Mouse (Mus musculus) kidney, postnatal 0 days (tissue): ENCODE data around the gene Mei4. TPM values are rescaled to one million over a fixed set of nuclear protein-coding genes. Genes with fewer than 3 reads are reported as not detected.

Source experiments
- ATAC-seq: fragments of 200-750 bp; cut with Nextera tagmentation; replicated peaks from 2 replicates; pipeline ENCODE4 v1.8.0; 2017; ENCODE audit warnings: low read depth, moderate number of reproducible peaks, moderate TSS enrichment, moderate library complexity; ENCODE audit not compliant: low FRiP score
- DNase-seq: peaks from one replicate; pipeline ENCODE4 v3.0.0-alpha.2; 2016; ENCODE audit warnings: low spot score
- H3K27ac ChIP-seq: fragments of 300-500 bp; sonication (generic); 2 replicates; pipeline ENCODE4 v1.5.1; 2014; ENCODE audit warnings: mild to moderate bottlenecking
- H3K27me3 ChIP-seq: fragments of 300-500 bp; sonication (generic); 2 replicates; pipeline ENCODE4 v1.6.1; 2014; ENCODE audit warnings: low read length, mixed read lengths; ENCODE audit not compliant: insufficient read depth
- H3K36me3 ChIP-seq: fragments of 300-500 bp; sonication (generic); 2 replicates; pipeline ENCODE4 v1.6.1; 2014; ENCODE audit warnings: low read length, mixed read lengths; ENCODE audit not compliant: insufficient read depth
- H3K4me1 ChIP-seq: fragments of 300-500 bp; sonication (generic); replicated peaks from 2 replicates; pipeline ENCODE4 v1.6.1; 2014; ENCODE audit warnings: antibody characterized with exemption, low read length, mixed read lengths; ENCODE audit not compliant: insufficient read depth
- H3K4me2 ChIP-seq: fragments of 300-500 bp; sonication (generic); 2 replicates; pipeline ENCODE4 v1.6.1; 2014; ENCODE audit warnings: mild to moderate bottlenecking, low read length, moderate library complexity, mixed read lengths
- H3K4me3 ChIP-seq: fragments of 300-500 bp; sonication (generic); replicated peaks from 2 replicates; pipeline ENCODE4 v1.5.1; 2014; ENCODE audit warnings: low read depth, low read length
- H3K9ac ChIP-seq: fragments of 300-500 bp; sonication (generic); 2 replicates; pipeline ENCODE4 v1.6.1; 2014; ENCODE audit warnings: low read depth, low read length
- H3K9me3 ChIP-seq: fragments of 300-500 bp; sonication (generic); replicated peaks from 2 replicates; pipeline ENCODE4 v1.6.1; 2016; ENCODE audit warnings: low read length, inconsistent platforms, mixed read lengths
- CTCF ChIP-seq: IDR thresholded peaks from 2 replicates; pipeline ENCODE4 v1.5.1; 2016; ENCODE audit warnings: antibody characterized with exemption, low read depth, mild to moderate bottlenecking, moderate library complexity
- WGBS: fragments of 180-500 bp; shearing (Covaris S2); extraction: QIAGEN DNeasy Blood & Tissue Kit; methylation state at CpG from one replicate; pipeline ENCODE4 v1.1.7; 2014; 5-methylcytosine and 5-hydroxymethylcytosine counted together
- polyA plus RNA-seq: library from polyadenylated mRNA; unstranded; fragments of >200 nt; fragmentation: Nextera tagmentation; extraction: Ambion mirVana; gene quantifications from 2 replicates; pipeline ENCODE4 v1.2.1, GENCODE M21; 2015

Mei4 gene
- polyA plus RNA-seq, 1 experiment from 2014 or later, result 0.72 TPM

DNA sequence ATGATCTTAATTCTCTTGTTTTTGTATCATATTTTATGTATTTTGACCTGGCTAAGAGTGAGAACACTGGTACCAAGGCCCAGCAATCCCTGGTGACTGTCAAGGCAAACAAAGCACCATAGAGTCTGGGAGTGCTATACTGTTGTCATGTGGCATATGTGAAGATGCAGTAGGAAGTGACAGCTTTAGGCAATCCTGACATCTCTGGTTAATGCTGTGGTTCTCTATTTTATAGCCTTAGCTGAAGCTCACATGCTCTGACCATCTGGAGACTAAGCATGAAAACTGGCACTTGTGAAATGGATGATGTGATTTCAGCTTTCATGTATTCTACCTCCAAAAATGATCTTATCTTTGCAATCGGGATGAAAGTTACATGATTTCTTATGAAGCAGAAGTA, 103.3 kb downstream of the Mei4 start:
- 96% methylated on average over 1 of the region's 1 CpGs for WGBS
- ATAC-seq, result no peak

GRCm38 (mm10) chr9:81968935-81969334, 105.5 kb downstream of the Mei4 start:
- Histone ChIP-seq H3K9ac (no peak overlapping the region), H3K36me3 (no peaks in the 10 kb centered on the region), H3K4me2 (no peak overlapping the region), H3K27me3 (no peaks in the 10 kb centered on the region), H3K9me3 (no peaks in the 10 kb centered on the region), H3K4me3 (no peak overlapping the region), H3K4me1 (no peaks in the 10 kb centered on the region), H3K27ac (no peak overlapping the region)
- TF ChIP-seq CTCF, result peak; percentile 46
- DNase-seq (no peak), ATAC-seq (no peak)
- 46% methylated on average over 2 of the region's 2 CpGs for WGBS

More for the DNA sequence above, 103.3 kb downstream of the Mei4 start:
- Histone ChIP-seq H3K4me3 (no peak overlapping the region), H3K9ac (no peak overlapping the region), H3K36me3 (no peaks in the 10 kb centered on the region), H3K4me1 (no peaks in the 10 kb centered on the region), H3K9me3 (no peaks in the 10 kb centered on the region), H3K27ac (no peak overlapping the region), H3K4me2 (no peak overlapping the region), H3K27me3 (no peaks in the 10 kb centered on the region)
- no peak for DNase-seq
- TF ChIP-seq CTCF, result no peak

DNA sequence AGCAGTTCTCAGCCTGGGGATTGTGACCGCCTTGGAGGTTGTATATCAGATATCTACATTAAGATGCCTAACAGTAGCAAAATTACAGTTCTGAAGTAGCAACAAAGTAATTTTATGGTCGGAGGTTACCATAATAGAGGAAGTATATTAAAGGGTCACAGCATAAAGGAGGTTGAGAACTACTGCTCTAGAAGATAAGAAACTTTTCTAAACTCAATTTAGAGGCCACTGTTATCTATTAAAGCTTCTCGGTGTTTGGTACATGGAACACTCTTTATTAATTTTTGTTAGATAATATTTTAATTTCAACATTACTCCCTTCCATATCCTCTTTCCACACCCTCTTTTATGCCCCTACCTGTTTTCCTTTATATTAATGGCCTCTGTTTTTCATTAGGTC, 119.0 kb downstream of the Mei4 start:
- H3K9me3 ChIP-seq, result no peaks in the 10 kb centered on the region
- 85% methylated on average over 3 of the region's 3 CpGs for WGBS
- TF ChIP-seq CTCF, result no peak
- H3K27me3 ChIP-seq, result no peaks in the 10 kb centered on the region
- DNase-seq, result no peak
- no peak for ATAC-seq
- H3K27ac ChIP-seq, result no peak overlapping the region
- no peak overlapping the region for H3K4me2 ChIP-seq
- H3K9ac ChIP-seq, result no peak overlapping the region
- no peak overlapping the region for H3K4me3 ChIP-seq
- no peaks in the 10 kb centered on the region for H3K36me3 ChIP-seq
- no peaks in the 10 kb centered on the region for H3K4me1 ChIP-seq

DNA sequence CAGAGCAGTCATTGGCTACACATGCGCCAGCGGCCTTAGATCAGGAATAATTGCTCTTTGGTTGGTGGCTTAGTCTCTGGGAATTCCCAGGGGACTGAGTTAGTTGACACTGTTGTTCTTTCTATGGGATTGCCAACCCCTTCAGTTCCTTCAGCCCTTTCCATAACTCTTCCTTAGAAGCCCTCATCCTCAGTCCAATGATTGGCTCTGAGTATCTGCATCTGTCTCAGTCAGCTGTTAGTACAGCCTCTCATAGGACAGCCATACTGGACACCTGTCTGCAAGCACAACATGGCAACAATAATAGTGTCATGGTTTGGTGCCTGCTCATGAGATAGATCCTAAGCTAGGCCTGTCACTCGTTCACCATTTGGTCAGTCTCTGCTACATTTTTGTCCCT, 149.5 kb downstream of the Mei4 start:
- ATAC-seq (no peak), DNase-seq (no peak)
- no peak for TF ChIP-seq CTCF
- Histone ChIP-seq H3K4me3 (no peak overlapping the region), H3K4me1 (no peaks in the 10 kb centered on the region), H3K4me2 (no peak overlapping the region), H3K9ac (no peak overlapping the region), H3K27me3 (no peaks in the 10 kb centered on the region), H3K36me3 (no peaks in the 10 kb centered on the region), H3K27ac (no peak overlapping the region), H3K9me3 (no peaks in the 10 kb centered on the region)
- WGBS, result 77% methylated on average over 3 of the region's 3 CpGs

- WGBS, result 65% methylated on average over 1 of the region's 1 CpGs
- DNase-seq (no peak), ATAC-seq (no peak)
Measured at GRCm38 (mm10) chr9:82042515-82043056, 179.1 kb downstream of the Mei4 start.

DNA sequence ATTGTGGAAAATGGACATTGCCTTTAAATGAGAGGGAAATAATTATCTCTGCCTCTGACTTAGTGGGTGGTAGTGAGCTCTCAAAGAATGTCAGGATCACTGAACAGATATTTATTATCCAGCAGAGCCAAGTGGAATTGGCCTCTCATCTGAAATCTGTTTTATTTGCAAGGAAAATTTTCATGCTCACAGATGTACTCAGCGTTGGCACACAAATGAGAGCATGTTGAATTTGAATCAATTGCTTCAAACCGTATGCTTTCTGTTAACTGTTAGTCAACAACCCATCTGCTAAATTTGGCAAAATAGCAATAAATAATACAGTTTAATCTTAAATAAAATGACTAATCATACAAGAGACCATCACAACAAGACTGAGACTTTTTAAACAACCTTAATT, 181.0 kb downstream of the Mei4 start:
- H3K27ac ChIP-seq, result no peak overlapping the region
- no peak for DNase-seq
- no peak overlapping the region for H3K4me2 ChIP-seq
- no peak for ATAC-seq
- H3K36me3 ChIP-seq, result no peaks in the 10 kb centered on the region
- TF ChIP-seq CTCF, result no peak
- WGBS, result 82% methylated on average over 2 of the region's 2 CpGs
- no peaks in the 10 kb centered on the region for H3K27me3 ChIP-seq
- H3K9me3 ChIP-seq, result no peaks in the 10 kb centered on the region
- H3K9ac ChIP-seq, result no peak overlapping the region
- H3K4me1 ChIP-seq, result no peaks in the 10 kb centered on the region
- no peak overlapping the region for H3K4me3 ChIP-seq

More at GRCm38 (mm10) chr9:82042515-82043056, 179.1 kb downstream of the Mei4 start:
- Histone ChIP-seq H3K9ac (no peak overlapping the region), H3K4me2 (no peak overlapping the region), H3K27ac (no peak overlapping the region), H3K9me3 (no peaks in the 10 kb centered on the region), H3K4me3 (no peak overlapping the region), H3K4me1 (no peaks in the 10 kb centered on the region), H3K27me3 (no peaks in the 10 kb centered on the region), H3K36me3 (no peaks in the 10 kb centered on the region)
- TF ChIP-seq CTCF, result no peak

DNA sequence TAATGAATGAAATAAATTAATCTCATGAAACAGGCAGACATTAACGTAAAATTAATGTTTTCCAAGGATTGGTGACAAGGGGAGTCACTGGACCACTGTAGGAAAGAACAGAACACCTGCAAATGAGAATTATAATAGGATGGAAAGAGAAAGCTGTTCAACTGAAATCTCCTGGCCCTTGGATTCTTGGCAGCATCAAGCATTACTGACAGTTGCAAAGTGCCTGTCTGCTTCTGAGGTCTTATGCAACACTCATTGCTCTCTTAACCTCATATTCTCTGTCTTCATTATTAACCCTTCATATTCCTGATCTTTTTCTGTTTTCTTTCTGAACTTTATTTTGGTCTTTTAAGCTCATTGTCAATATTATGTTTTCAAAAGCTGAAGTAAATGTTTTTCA, 210.4 kb downstream of the Mei4 start:
- no peaks in the 10 kb centered on the region for H3K9me3 ChIP-seq
- no peak for TF ChIP-seq CTCF
- DNase-seq, result no peak
- 54% methylated on average over 1 of the region's 1 CpGs for WGBS
- H3K4me3 ChIP-seq, result no peak overlapping the region
- H3K27ac ChIP-seq, result no peak overlapping the region
- H3K4me2 ChIP-seq, result no peak overlapping the region
- H3K4me1 ChIP-seq, result no peaks in the 10 kb centered on the region
- H3K9ac ChIP-seq, result no peak overlapping the region
- ATAC-seq, result no peak
- no peaks in the 10 kb centered on the region for H3K27me3 ChIP-seq
- no peaks in the 10 kb centered on the region for H3K36me3 ChIP-seq
